Mouse (Mus musculus) midbrain, embryonic 11.5 days (tissue): Measurements from ENCODE around the gene Rnf121. TPM values are rescaled to one million over a fixed set of nuclear protein-coding genes. Genes with fewer than 3 reads are reported as not detected.

Experiments
- ATAC-seq: fragments of 200-750 bp; cut with Nextera tagmentation; 2 replicates; pipeline ENCODE4 v1.8.0; 2017; ENCODE audit warnings: moderate TSS enrichment, moderate library complexity; ENCODE audit not compliant: low FRiP score
- DNase-seq: peaks from one replicate; pipeline ENCODE4 v3.0.0; 2015; ENCODE audit warnings: low spot score; ENCODE audit errors: missing footprints
- H3K27ac ChIP-seq: fragments of 300-500 bp; sonication (generic); 2 replicates; pipeline ENCODE4 v1.5.1; 2014; ENCODE audit warnings: low read depth, low read length
- H3K27me3 ChIP-seq: fragments of 300-500 bp; sonication (generic); 2 replicates; pipeline ENCODE4 v1.6.1; 2014; ENCODE audit warnings: mild to moderate bottlenecking, low read length, moderate library complexity, mixed read lengths; ENCODE audit not compliant: control insufficient read depth, insufficient read depth
- H3K36me3 ChIP-seq: fragments of 300-500 bp; sonication (generic); 2 replicates; pipeline ENCODE4 v1.6.1; 2014; ENCODE audit warnings: mild to moderate bottlenecking, low read length, moderate library complexity, mixed read lengths; ENCODE audit not compliant: control insufficient read depth, insufficient read depth
- H3K4me1 ChIP-seq: fragments of 300-500 bp; sonication (generic); 2 replicates; pipeline ENCODE4 v1.6.1; 2014; ENCODE audit warnings: low read length; ENCODE audit not compliant: control insufficient read depth, insufficient read depth
- H3K4me2 ChIP-seq: fragments of 300-500 bp; sonication (generic); 2 replicates; pipeline ENCODE4 v1.6.1; 2014; ENCODE audit warnings: mild to moderate bottlenecking, moderate library complexity
- H3K4me3 ChIP-seq: fragments of 300-500 bp; sonication (generic); 2 replicates; pipeline ENCODE4 v1.5.1; 2014; ENCODE audit warnings: low read depth, low read length
- H3K9ac ChIP-seq: fragments of 300-500 bp; sonication (generic); 2 replicates; pipeline ENCODE4 v1.6.1; 2014; ENCODE audit warnings: low read length
- H3K9me3 ChIP-seq: fragments of 300-500 bp; sonication (generic); 2 replicates; pipeline ENCODE4 v1.6.1; 2016; ENCODE audit warnings: low read length; ENCODE audit not compliant: control insufficient read depth
- WGBS: fragments of 180-500 bp; shearing (Covaris S2); extraction: QIAGEN DNeasy Blood & Tissue Kit; methylation state at CpG from one replicate; pipeline ENCODE4 v1.1.7; 2014; 5-methylcytosine and 5-hydroxymethylcytosine counted together
- polyA plus RNA-seq: library from polyadenylated mRNA; unstranded; fragments of >200 nt; fragmentation: Nextera tagmentation; extraction: Ambion mirVana; gene quantifications from 2 replicates; pipeline ENCODE4 v1.2.1, GENCODE M21; 2014

The Rnf121 gene
- polyA plus RNA-seq, 1 experiment from 2014 or later: 28.3 TPM

DNA sequence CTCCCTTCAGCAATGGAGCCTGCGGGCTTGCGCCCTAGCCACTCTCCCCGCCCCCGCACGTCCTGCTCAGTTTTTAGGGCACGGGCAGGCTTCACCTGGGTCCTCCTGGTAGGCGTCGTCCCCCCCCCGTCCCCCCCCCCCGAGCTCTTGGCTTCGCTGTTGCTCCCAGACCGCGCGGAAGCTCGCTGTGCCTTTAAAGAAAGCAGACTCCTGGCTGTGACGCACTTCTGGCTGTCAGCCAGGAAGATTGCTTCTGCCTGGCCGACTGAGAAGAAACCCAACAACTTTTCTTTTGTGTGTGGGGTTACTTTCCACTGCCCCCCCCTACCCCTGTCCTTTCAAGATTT is 94.9 kb downstream of the Rnf121 start:
- peak overlapping the region; percentile 70 for H3K4me2 ChIP-seq
- no peaks in the 10 kb centered on the region for H3K9me3 ChIP-seq
- ATAC-seq: peak; percentile 72
- peaks cover 17% of the 10 kb centered on the region for H3K4me1 ChIP-seq
- no peaks in the 10 kb centered on the region for H3K27me3 ChIP-seq
- 0% methylated on average over 12 of the region's 17 CpGs for WGBS
- peak overlapping the region; percentile 94 for H3K9ac ChIP-seq
- DNase-seq: no peak
- peak overlapping the region; percentile 77 for H3K4me3 ChIP-seq
- peak overlapping the region; percentile 100 for H3K27ac ChIP-seq
- H3K36me3 ChIP-seq: no peaks in the 10 kb centered on the region

DNA sequence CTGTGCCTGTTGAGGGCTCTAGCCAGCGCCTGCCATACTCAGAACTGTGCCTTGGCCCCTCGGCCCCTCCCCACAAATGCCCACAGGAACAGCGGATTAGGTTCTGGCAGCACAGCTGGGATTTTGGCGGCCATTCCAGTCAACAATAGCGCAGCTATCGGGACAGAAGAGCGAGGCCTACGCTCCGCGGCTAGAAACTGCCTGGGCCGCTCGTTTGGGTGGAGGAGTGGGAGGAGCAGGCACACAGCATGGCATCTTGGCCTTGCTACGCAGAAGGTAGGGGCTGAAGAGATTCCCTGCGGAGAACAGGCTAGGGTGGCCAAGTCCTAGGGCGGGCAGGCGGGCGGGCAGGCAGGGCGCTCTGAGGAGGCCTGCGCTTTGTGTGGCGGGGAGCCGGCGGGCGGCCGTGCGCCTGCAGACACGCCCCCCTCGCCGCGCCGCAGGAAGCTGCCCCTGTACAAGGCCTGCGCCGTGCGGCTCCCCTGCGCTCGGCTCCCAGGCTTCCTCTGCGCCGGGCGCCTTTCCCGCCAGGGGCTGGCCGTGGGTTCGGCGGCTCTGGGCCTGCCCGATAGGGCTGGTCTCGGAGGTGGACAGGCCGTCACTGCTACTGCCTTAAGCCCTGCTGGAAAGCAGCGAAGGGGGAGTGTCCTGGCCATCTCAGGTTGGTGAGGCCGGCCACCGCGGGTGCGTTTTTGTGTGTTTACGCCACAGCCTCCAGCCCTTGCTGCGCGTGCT is 95.4 kb downstream of the Rnf121 start:
- Histone ChIP-seq H3K4me2 (peak overlapping the region; percentile 70), H3K4me3 (peak overlapping the region; percentile 77), H3K9ac (peak overlapping the region; percentile 94), H3K9me3 (no peaks in the 10 kb centered on the region), H3K4me1 (peaks cover 17% of the 10 kb centered on the region), H3K27ac (peak overlapping the region; percentile 100), H3K36me3 (no peaks in the 10 kb centered on the region), H3K27me3 (no peaks in the 10 kb centered on the region)
- ATAC-seq (peak; percentile 94), DNase-seq (peak; percentile 98)
- WGBS: under 1% methylated on average over 52 of the region's 53 CpGs

Other genes with a start within 250 kb of the Rnf121 start
- gene Phox2a, start 247.2 kb downstream of the Rnf121 start, polyA plus RNA-seq: 0.52 and 1.1 TPM in 2 replicates
- gene Inppl1, start 227.2 kb downstream of the Rnf121 start, polyA plus RNA-seq: 33.9 and 35.5 TPM in 2 replicates
- gene Folr2, start 208.3 kb downstream of the Rnf121 start, polyA plus RNA-seq: 1.5 and 1.7 TPM in 2 replicates
- 80.6 and 87.8 TPM in 2 replicates for gene Anapc15, start 201.8 kb downstream of the Rnf121 start, polyA plus RNA-seq
- 11.6 and 12.4 TPM in 2 replicates for gene Folr1, start 194.7 kb downstream of the Rnf121 start, polyA plus RNA-seq
- 120 and 132 TPM in 2 replicates for gene Lamtor1, start 159.6 kb downstream of the Rnf121 start, polyA plus RNA-seq
- gene Tomt, start 159.1 kb downstream of the Rnf121 start, polyA plus RNA-seq: 0.19 and 0.59 TPM in 2 replicates
- gene Lrrc51, start 131.6 kb downstream of the Rnf121 start, polyA plus RNA-seq: 8.3 and 10.2 TPM in 2 replicates
- 91.7 and 94.9 TPM in 2 replicates for gene Numa1, start 131.4 kb downstream of the Rnf121 start, polyA plus RNA-seq
- gene Il18bp, start 46.8 kb downstream of the Rnf121 start, polyA plus RNA-seq: 2.3 and 3.4 TPM in 2 replicates
- 22.6 and 23.7 TPM in 2 replicates for gene Xndc1, start within 50 bp of the Rnf121 start, polyA plus RNA-seq
- gene Xntrpc, start 244 bp upstream of the Rnf121 start, polyA plus RNA-seq: 1.2 TPM in 2 replicates
- not detected in 2 replicates for gene Trpc2, start 17.6 kb upstream of the Rnf121 start, polyA plus RNA-seq
- gene Art1, start 36.3 kb upstream of the Rnf121 start, polyA plus RNA-seq: 0.49 and 0.70 TPM in 2 replicates
- gene Art5, start 44.0 kb upstream of the Rnf121 start, polyA plus RNA-seq: 0.70 and 0.81 TPM in 2 replicates
- not detected in 2 replicates for gene Chrna10, start 51.4 kb upstream of the Rnf121 start, polyA plus RNA-seq
- 42.0 and 45.0 TPM in 2 replicates for gene Nup98, start 144.7 kb upstream of the Rnf121 start, polyA plus RNA-seq
- 51.6 and 52.1 TPM in 2 replicates for gene Pgap2, start 144.7 kb upstream of the Rnf121 start, polyA plus RNA-seq
- 29.4 and 31.4 TPM in 2 replicates for gene Rhog, start 190.6 kb upstream of the Rnf121 start, polyA plus RNA-seq
- 9.1 and 11.6 TPM in 2 replicates for gene Stim1, start 202.3 kb upstream of the Rnf121 start, polyA plus RNA-seq